Mouse (Mus musculus) kidney, embryonic 14.5 days (tissue): ENCODE results near the gene P2rx1. TPM values are rescaled to one million over a fixed set of nuclear protein-coding genes. Genes with fewer than 3 reads are reported as not detected.
A peak's percentile ranks its signal among the peaks of the same experiment; 100 is the strongest.

Experiments used
- ATAC-seq: fragments of 200-750 bp; cut with Nextera tagmentation; 2 replicates; pipeline ENCODE4 v1.8.0; 2017; ENCODE audit warnings: moderate number of reproducible peaks, mild to moderate bottlenecking, moderate TSS enrichment, moderate library complexity; ENCODE audit not compliant: low FRiP score, low TSS enrichment
- H3K27ac ChIP-seq: fragments of 300-500 bp; sonication (generic); 2 replicates; pipeline ENCODE4 v1.5.1; 2014; ENCODE audit warnings: low read depth, mild to moderate bottlenecking, low read length, moderate library complexity, mixed read lengths
- H3K27me3 ChIP-seq: fragments of 300-500 bp; sonication (generic); 2 replicates; pipeline ENCODE4 v1.6.1; 2014; ENCODE audit warnings: mild to moderate bottlenecking, low read length; ENCODE audit not compliant: control insufficient read depth, insufficient read depth
- H3K36me3 ChIP-seq: fragments of 300-500 bp; sonication (generic); 2 replicates; pipeline ENCODE4 v1.6.1; 2014; ENCODE audit warnings: low read length, mixed read lengths; ENCODE audit not compliant: control insufficient read depth, insufficient read depth
- H3K4me1 ChIP-seq: fragments of 300-500 bp; sonication (generic); 2 replicates; pipeline ENCODE4 v1.6.1; 2014; ENCODE audit warnings: low read length, mixed read lengths; ENCODE audit not compliant: control insufficient read depth, insufficient read depth
- H3K4me2 ChIP-seq: fragments of 300-500 bp; sonication (generic); replicated peaks from 2 replicates; pipeline ENCODE4 v1.6.1; 2014; ENCODE audit warnings: low read depth, mild to moderate bottlenecking, low read length
- H3K4me3 ChIP-seq: fragments of 300-500 bp; sonication (generic); 2 replicates; pipeline ENCODE4 v1.5.1; 2014; ENCODE audit warnings: mild to moderate bottlenecking, low read length
- H3K9ac ChIP-seq: fragments of 300-500 bp; sonication (generic); 2 replicates; pipeline ENCODE4 v1.6.1; 2014; ENCODE audit warnings: low read depth, mild to moderate bottlenecking, low read length, moderate library complexity
- H3K9me3 ChIP-seq: fragments of 300-500 bp; sonication (generic); 2 replicates; pipeline ENCODE4 v1.6.1; 2016; ENCODE audit warnings: low read length; ENCODE audit not compliant: control insufficient read depth
- WGBS: fragments of 180-500 bp; shearing (Covaris S2); extraction: QIAGEN DNeasy Blood & Tissue Kit; methylation state at CpG from one replicate; pipeline ENCODE4 v1.1.7; 2014; 5-methylcytosine and 5-hydroxymethylcytosine counted together
- polyA plus RNA-seq: library from polyadenylated mRNA; unstranded; fragments of >200 nt; fragmentation: Nextera tagmentation; extraction: Ambion mirVana; gene quantifications from 2 replicates; pipeline ENCODE4 v1.2.1, GENCODE M21; 2014

P2rx1 gene
- polyA plus RNA-seq, 1 experiment from 2014 or later: 0.76 TPM

GRCm38 (mm10) chr11:73024236-73024904, 25.5 kb downstream of the P2rx1 start:
- ATAC-seq: no peak
- Histone ChIP-seq H3K27me3 (peaks cover 15% of the 10 kb centered on the region), H3K36me3 (no peaks in the 10 kb centered on the region), H3K9me3 (no peaks in the 10 kb centered on the region), H3K27ac (peak overlapping the region; percentile 7; the same call in 1 of the 2 replicates), H3K4me2 (no peak overlapping the region; the same call in 1 of the 2 replicates), H3K9ac (no peak overlapping the region), H3K4me1 (0 out of 2 replicates have a peak, but pooled peaks cover 16% of the 10 kb centered on the region), H3K4me3 (no peak overlapping the region)
- WGBS: 55% methylated on average over 7 of the region's 7 CpGs

- Histone ChIP-seq H3K27ac (no peak overlapping the region), H3K27me3 (no peaks in the 10 kb centered on the region), H3K4me2 (no peak overlapping the region)
Observed at GRCm38 (mm10) chr11:73026961-73027360, 28.1 kb downstream of the P2rx1 start.

GRCm38 (mm10) chr11:73030821-73031498, 32.1 kb downstream of the P2rx1 start:
- H3K36me3 ChIP-seq: no peaks in the 10 kb centered on the region
- peak overlapping the region; percentile 23; the same call in 1 of the 2 replicates for H3K9ac ChIP-seq
- peak overlapping the region; percentile 18; the same call in 1 of the 2 replicates for H3K4me3 ChIP-seq
- WGBS: 23% methylated on average over 20 of the region's 20 CpGs
- no peaks in the 10 kb centered on the region for H3K4me1 ChIP-seq
- H3K27me3 ChIP-seq: no peaks in the 10 kb centered on the region
- peak overlapping the region; percentile 40 for H3K4me2 ChIP-seq
- peak; percentile 92 for ATAC-seq
- no peak overlapping the region for H3K27ac ChIP-seq
- no peaks in the 10 kb centered on the region for H3K9me3 ChIP-seq

More at GRCm38 (mm10) chr11:73026961-73027360, 28.1 kb downstream of the P2rx1 start:
- Histone ChIP-seq H3K36me3 (no peaks in the 10 kb centered on the region), H3K9ac (no peak overlapping the region), H3K9me3 (no peaks in the 10 kb centered on the region), H3K4me3 (no peak overlapping the region), H3K4me1 (0 out of 2 replicates have a peak, but pooled peaks cover 11% of the 10 kb centered on the region)
- WGBS: 47% methylated on average over 8 of the region's 8 CpGs
- no peak for ATAC-seq

DNA sequence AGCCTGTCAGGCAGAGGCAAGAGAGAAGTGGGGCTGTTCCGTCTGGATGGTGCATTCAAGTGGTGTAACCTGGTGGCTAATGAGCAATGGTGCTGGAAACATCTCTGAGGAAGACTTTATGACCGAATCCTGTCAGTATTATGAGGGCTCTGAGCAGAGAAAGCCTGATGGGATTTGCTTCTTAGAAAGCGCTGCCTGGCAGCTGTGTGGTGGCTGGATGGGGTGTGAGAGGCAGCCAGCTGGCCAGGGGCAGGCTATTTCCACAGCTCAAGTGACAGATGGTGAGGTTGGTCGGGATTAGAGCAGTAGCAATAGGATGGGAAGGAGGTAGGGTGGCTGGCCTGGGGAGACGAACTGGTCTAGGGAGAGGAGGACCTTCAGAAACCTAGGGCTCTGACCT, 32.6 kb downstream of the P2rx1 start:
- no peaks in the 10 kb centered on the region for H3K4me1 ChIP-seq
- no peaks in the 10 kb centered on the region for H3K36me3 ChIP-seq
- no peaks in the 10 kb centered on the region for H3K9me3 ChIP-seq
- H3K9ac ChIP-seq: peak overlapping the region; percentile 9; the same call in 1 of the 2 replicates
- ATAC-seq: no peak
- no peak overlapping the region; the same call in 1 of the 2 replicates for H3K4me2 ChIP-seq
- H3K4me3 ChIP-seq: no peak overlapping the region
- H3K27ac ChIP-seq: no peak overlapping the region
- no peaks in the 10 kb centered on the region for H3K27me3 ChIP-seq
- 41% methylated on average over 5 of the region's 5 CpGs for WGBS

DNA sequence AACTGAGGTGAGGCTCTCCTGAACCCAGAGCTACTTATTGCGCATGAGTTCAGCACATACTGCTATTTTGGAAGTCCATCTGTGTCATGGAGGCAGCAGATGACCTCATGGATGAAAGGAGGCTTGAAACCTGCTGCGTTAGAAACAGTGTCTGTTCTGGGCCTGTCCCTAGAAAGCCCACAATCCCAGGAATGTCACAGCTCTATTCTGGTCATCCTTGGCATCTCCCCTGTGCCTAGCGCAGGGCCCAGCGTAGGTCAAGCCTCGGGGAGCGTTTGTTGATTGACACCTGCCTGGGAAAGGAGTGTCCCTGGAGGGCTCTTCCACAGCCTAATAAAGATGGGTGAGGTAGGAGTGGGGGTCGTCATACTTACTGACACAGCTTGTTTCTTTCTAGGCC, 37.2 kb downstream of the P2rx1 start:
- H3K9me3 ChIP-seq: no peaks in the 10 kb centered on the region
- 82% methylated on average over 7 of the region's 7 CpGs for WGBS
- H3K9ac ChIP-seq: no peak overlapping the region
- H3K4me2 ChIP-seq: no peak overlapping the region
- H3K27ac ChIP-seq: no peak overlapping the region
- ATAC-seq: no peak
- no peaks in the 10 kb centered on the region for H3K4me1 ChIP-seq
- H3K27me3 ChIP-seq: no peaks in the 10 kb centered on the region
- no peak overlapping the region for H3K4me3 ChIP-seq
- H3K36me3 ChIP-seq: peaks cover 2% of the 10 kb centered on the region

DNA sequence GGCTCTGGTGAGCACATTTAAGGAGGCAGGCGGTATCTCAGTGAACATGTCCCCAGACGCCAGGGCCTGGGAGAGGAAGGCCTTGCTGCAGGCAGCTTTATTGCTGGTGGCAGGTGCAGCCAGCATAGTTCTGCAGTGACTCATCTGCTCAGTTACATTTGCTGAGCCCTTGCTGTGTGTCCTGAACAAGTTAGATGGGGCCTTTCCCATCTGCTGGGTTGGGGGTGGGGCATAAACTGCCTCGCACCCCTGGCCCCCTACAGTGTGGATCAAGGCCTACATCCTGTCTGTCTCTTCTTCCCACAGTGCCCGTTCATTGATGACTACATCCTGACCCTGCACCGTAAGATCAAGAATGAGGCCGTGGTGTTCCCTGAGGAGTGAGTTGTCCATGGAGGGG, 38.0 kb downstream of the P2rx1 start:
- Histone ChIP-seq H3K27me3 (no peaks in the 10 kb centered on the region), H3K9me3 (no peaks in the 10 kb centered on the region), H3K4me1 (no peaks in the 10 kb centered on the region), H3K27ac (no peak overlapping the region), H3K36me3 (peaks cover 2% of the 10 kb centered on the region), H3K4me2 (no peak overlapping the region), H3K9ac (no peak overlapping the region), H3K4me3 (no peak overlapping the region)
- WGBS: 52% methylated on average over 6 of the region's 6 CpGs
- ATAC-seq: no peak

DNA sequence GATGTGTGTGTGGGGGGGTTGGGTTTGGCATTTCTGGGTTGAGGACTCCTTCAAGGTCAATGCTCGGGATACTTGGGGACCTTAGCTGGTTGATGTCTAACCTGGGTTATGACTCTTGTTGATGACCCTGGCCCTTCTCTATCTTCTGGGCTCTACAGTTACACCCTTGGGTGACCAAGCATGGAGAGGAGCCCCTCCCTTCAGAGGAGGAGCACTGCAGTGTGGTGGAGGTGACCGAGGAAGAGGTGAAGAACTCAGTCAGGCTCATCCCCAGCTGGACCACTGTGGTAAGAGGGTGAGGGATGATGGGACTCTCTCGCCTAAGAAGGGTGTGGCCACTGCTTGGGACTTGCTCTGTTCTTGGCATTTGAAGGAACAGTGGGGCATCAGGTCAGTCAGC, 38.8 kb downstream of the P2rx1 start:
- ATAC-seq: no peak
- no peaks in the 10 kb centered on the region for H3K9me3 ChIP-seq
- no peaks in the 10 kb centered on the region for H3K4me1 ChIP-seq
- H3K9ac ChIP-seq: no peak overlapping the region
- peaks cover 2% of the 10 kb centered on the region for H3K36me3 ChIP-seq
- H3K4me2 ChIP-seq: no peak overlapping the region
- no peak overlapping the region for H3K27ac ChIP-seq
- no peaks in the 10 kb centered on the region for H3K27me3 ChIP-seq
- 62% methylated on average over 3 of the region's 3 CpGs for WGBS
- H3K4me3 ChIP-seq: no peak overlapping the region

GRCm38 (mm10) chr11:73039102-73039799, 40.3 kb downstream of the P2rx1 start:
- no peaks in the 10 kb centered on the region for H3K27me3 ChIP-seq
- H3K4me3 ChIP-seq: no peak overlapping the region
- no peaks in the 10 kb centered on the region for H3K9me3 ChIP-seq
- H3K27ac ChIP-seq: no peak overlapping the region
- WGBS: 58% methylated on average over 9 of the region's 9 CpGs
- H3K9ac ChIP-seq: no peak overlapping the region
- H3K4me2 ChIP-seq: no peak overlapping the region
- ATAC-seq: peak; percentile 68
- H3K36me3 ChIP-seq: peaks cover 2% of the 10 kb centered on the region
- H3K4me1 ChIP-seq: peaks cover 5% of the 10 kb centered on the region; the same call in 1 of the 2 replicates
